Mouse (Mus musculus) kidney, postnatal 4 days (tissue): Measurements from ENCODE around the gene Nrros.

ENCODE experiments used
- DNase-seq, 2 experiments: peaks; one replicate each; pipeline ENCODE4 v3.0.0; 2021; ENCODE audit warnings: mixed read lengths in 2 of 2

Gene Nrros

GRCm38 (mm10) chr16:32165281-32165821 lies at the start of gene Nrros:
Gene Nrros (minus strand): TSS chr16:32165594.
- DNase-seq: peak; percentile 41 to 63

- no peak for DNase-seq
Observed at GRCm38 (mm10) chr16:32214804-32215576, 49.6 kb upstream of the Nrros start.

DNA sequence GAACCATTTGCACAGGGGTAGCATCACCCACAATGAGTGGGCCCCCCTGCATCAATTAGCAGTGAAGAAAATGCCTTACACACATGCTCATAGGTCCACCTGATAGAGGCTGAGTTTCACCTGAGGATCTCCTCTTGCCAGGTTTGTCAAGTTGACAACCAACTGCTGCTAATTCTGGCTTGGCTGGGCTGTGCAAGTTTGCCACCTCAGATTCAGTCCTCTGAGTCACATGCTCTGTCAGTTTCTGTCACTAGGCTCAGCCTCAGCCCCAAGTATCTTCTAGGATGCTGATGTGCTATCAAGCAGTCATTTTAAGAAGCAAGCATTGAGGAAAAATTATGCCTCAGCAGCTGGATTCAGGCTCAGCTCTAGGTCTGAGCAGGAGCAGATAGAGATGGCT lies 48.8 kb upstream of the Nrros start:
- DNase-seq: no peak

DNA sequence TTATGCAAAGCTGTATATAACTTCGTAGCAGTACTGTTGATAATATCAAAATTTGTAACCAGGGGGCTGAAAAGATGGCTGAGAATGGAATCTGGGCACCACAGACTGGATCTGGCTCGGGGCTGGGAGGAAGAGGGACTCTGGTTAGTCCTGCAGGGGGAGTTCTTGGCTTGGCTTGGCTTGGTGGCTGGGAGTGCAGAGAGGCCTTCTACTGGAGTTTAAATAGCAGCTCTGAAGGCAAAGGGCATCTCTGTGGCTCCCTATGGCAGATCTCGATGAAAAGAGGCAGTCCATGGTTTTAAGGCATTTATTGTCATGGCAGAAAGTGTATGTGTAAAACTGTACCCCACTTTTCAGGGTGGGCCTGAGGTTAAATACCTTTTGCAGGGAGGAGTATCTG lies 39.5 kb upstream of the Nrros start:
- peak in 1 of 2 experiments; percentile 20 for DNase-seq

DNA sequence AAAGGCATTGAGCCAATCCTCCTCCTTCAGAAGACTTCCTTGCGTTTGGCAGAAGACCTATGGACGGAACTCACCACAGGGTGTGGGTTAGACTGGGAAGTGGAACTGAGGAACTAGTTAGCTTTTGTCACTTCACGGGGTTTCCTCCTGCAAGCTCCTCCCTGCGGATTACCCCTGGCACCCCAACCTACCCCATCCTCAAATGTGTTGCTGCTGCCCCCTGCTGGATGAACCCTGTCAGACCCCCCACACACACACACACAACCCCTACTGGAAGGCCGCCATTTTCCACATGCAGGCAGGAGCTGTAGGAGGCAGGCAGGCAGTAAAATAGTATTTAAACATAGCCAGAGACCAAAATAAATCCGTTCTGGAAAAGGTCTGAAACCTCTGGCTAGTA lies 37.3 kb upstream of the Nrros start:
- peak; percentile 48 to 60 for DNase-seq

GRCm38 (mm10) chr16:32201004-32201325 lies 35.6 kb upstream of the Nrros start:
- no peak for DNase-seq

- peak; percentile 69 to 79 for DNase-seq
Observed at GRCm38 (mm10) chr16:32200256-32201003, 35.0 kb upstream of the Nrros start.

DNA sequence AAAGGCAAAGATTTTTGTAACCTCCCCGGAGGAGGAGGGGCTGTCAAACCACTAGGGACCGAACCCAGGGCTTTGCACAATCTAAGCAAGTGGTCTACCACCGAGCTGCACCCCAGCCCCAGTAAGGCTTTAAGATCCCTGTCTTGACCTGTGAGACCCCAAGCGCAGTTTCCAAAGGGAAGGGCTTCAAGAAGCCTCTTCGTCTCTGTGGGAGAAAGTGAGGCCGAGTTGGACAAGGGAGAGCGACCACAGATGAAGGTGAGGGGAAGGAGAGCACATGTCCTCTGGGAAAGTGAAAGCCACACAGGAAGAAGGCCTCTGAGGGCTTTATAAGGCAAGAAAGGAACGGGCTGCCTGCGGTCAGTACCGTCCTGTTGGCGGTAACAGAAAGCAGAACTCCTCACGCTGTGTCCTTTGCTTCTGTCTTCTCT lies 24.6 kb upstream of the Nrros start:
- peak in 1 of 2 experiments; percentile 19 for DNase-seq

DNA sequence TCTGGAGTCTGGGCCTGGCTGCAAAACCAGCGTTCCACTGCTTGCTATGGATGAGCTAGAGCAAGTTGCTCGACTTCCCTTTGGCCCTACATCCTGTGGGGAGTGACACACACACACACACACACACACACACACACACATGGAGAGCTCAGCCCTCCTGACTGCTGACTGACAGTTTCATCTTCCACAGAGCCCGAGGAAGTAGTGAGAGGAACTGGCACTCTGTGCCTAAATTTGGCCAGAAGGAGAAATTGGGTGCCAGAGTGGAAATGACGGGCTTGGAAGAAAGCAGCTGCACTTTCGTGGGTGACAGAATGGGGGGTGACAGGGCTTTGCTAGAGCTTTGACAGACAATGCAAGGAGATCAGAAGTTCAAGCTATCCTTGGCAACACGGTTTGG lies 23.7 kb upstream of the Nrros start:
- DNase-seq: peak; percentile 43 to 47

GRCm38 (mm10) chr16:32186056-32186455 lies 20.7 kb upstream of the Nrros start:
- no peak for DNase-seq

- DNase-seq: no peak
Observed at GRCm38 (mm10) chr16:32179333-32179901, 14.0 kb upstream of the Nrros start, which contains the start of gene Bex6. Gene Bex6 (plus strand): TSS chr16:32179823.

- peak; percentile 40 to 54 for DNase-seq
Observed at GRCm38 (mm10) chr16:32176896-32177686, 11.7 kb upstream of the Nrros start.

- DNase-seq: no peak
Observed at GRCm38 (mm10) chr16:32175029-32175428, 9.6 kb upstream of the Nrros start.

GRCm38 (mm10) chr16:32174340-32175005 lies 9.1 kb upstream of the Nrros start:
- DNase-seq: no peak

DNA sequence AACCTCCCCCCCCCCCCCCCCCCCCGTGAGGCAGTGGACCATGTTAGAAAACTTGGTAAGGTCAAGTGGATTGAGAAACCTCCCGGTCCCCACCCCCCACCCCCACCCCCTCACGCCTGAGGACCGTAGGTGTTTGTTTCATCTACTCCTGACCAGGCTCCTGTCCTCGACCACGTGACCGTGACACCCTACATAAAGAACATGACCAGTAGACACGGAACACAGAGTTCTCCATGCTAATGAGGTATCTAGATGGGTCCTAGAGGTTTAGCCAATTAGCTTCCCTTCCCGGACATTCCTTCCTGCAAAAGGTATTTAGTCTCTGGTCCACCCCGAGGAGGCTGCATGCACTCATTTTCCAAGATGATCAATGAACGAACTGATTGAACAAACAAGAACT lies 8.0 kb upstream of the Nrros start:
- peak in 1 of 2 experiments; percentile 35 for DNase-seq

DNA sequence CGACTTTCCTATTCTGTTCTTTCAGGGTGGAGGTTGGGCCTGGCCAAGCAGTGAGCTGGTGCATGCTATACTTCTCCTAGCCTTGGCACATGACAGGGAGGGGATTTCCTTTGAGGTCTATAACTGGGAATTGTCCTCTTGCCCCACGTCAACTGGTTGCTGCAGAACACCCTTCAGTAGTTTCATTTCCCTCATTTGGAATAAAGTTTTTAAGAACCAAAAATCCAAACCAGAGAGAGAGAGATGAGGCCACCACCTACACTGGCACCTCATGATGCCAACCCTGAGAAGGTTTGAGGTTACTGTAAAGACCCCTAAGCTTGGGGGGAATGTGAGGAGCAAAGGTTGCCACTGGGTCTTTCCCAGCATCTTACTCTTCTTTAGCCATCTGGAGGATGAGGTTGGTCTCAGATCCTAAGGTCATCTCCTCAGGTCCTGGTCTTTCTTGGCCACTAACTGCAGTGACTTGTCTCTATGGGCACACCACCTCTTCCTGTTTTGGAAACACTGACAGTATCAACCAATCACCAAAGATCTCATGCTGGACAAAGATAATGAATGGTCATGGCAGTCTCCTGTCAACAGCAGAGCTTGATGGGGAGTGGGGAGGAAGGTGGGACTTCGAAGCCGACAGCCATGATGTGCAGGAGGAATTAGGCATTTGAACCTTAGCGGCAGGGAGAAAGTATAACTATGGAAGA lies 5.8 kb upstream of the Nrros start:
- DNase-seq: no peak

DNA sequence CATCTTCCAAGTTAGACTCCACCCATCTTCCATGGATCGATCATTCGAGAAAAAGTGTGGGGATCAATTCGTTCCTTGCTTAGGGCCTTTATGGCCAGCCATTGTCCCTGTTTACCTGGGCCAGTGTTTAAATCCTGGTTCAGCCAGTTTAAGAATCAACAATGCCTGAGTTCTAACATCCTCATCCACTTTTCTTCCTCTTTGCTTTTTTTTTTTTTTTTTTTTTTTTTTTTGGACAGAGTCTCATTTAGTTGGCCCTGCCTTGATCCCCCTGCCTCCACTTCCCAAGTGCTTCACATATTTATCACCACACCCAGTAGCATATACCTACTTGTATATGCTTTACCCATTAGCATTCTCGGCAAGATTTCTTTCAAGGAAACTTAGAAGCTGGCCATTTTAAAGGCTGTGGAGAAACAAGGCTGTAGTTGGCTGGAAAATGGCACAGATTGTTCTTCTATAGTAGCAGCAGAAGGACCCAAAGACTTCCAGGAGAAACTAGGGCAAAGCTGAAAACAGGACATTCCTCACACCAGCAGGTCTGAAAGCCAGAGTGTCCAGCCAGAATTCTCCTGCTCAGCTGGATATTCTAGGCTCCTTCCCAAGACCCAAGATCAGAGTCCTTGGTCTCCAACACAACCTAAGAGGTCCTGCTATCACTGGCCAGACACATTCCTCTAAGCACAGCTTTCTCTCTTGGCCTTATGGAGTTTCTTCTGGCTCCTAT lies 2.6 kb upstream of the Nrros start:
- DNase-seq: no peak

DNA sequence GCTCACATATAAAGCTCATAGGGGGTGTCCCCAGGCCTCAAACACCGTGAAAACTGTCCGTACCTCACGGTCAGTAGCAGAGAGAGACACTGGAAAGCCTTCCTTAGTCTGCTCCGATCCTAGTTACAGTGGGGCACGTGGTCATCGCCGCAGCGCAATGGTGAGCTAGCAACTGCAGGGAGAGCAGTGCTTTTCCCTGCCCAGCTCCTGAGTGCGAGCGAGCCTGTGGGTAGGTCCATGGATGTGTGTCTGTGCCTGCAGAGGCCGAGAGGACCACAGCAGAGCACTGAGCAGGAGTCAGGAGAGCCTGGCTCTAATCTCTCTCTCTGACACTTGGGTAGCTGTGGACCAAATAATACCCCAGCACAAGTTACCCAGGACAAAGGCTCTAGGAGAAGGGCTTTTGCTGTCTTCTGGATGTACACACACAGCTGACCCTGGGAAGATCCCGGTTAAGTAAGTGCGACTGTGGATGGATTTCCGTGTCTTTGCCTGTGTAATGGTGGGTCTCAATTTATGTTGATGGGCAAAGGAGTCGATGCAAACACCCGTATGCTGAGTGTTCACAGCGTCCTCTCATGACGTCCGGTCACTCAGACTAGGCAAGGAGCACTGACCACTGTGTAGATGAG lies 882 bp downstream of the Nrros start:
- DNase-seq: no peak

DNA sequence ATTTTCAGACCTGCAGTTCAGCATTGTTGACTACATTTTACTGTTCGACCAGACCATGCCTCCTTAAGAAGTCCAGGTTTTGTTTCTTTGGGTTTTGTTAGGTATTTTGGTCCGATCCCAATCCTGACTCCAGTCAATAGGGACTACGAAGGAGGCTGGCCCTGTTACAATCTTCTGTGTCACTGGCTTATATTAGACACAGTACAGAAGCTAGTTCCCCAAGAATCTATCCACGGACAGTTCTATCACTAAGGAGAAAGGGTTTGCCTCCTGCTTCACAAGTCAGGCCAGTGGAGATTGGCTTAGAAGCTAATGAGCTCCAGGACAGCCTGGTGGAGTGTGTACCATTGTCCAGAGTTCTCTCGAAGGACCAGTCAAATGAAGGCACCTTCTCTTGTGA lies 1.5 kb downstream of the Nrros start:
- no peak for DNase-seq

DNA sequence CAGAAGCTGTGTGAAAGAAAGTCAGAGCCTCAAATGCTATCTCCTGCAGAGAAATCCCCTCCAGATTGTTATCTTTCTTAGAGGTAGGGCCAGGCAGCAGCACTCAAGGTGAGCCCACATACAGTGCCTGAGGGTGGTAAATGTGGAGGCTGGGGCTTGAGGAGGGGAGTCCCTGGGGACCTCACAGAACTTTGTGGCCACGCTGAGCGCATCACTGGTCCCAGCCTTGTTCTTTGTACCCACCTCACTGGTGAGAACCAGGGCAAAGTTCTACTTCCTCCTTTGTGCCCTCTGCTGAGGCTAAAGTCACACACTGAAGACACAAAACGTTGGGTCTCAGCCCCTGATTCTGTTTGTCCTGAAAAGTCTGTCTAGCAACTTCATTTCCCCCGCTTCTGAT lies 2.0 kb downstream of the Nrros start:
- DNase-seq: no peak
